Mouse (Mus musculus) heart, adult 18-20 months (tissue): ENCODE results near the gene Map3k7cl. TPM values are rescaled to one million over a fixed set of nuclear protein-coding genes. Genes with fewer than 3 reads are reported as not detected.

Source experiments
- DNase-seq, 2 experiments: peaks; one replicate each; pipeline ENCODE4 v3.0.0; 2021 to 2022; ENCODE audit warnings: mixed read lengths in 1 of 2
- total RNA-seq, 2 experiments: library from RNA; stranded (reverse); gene quantifications; 2 replicates each; pipeline ENCODE4 v1.2.3; 2021

Gene Map3k7cl
- total RNA-seq, 2 experiments from 2014 or later = 1.8 TPM

- no peak for DNase-seq
These were observed 34.7 kb downstream of the Map3k7cl start for GRCm38 (mm10) chr16:87587843-87588242.

GRCm38 (mm10) chr16:87594145-87594544 lies 41.0 kb downstream of the Map3k7cl start:
- peak in 1 of 2 experiments; percentile 9 for DNase-seq

- no peak for DNase-seq
These were observed 42.0 kb downstream of the Map3k7cl start for GRCm38 (mm10) chr16:87595149-87595548.

- no peak for DNase-seq
These were observed 49.8 kb downstream of the Map3k7cl start for GRCm38 (mm10) chr16:87602717-87603526.

GRCm38 (mm10) chr16:87604002-87604401 lies 50.9 kb downstream of the Map3k7cl start:
- no peak for DNase-seq

- DNase-seq = no peak
These were observed 51.8 kb downstream of the Map3k7cl start for GRCm38 (mm10) chr16:87604883-87605282.

GRCm38 (mm10) chr16:87607383-87607782 lies 54.3 kb downstream of the Map3k7cl start:
- DNase-seq = no peak

GRCm38 (mm10) chr16:87607959-87608358 lies 54.8 kb downstream of the Map3k7cl start:
- DNase-seq = no peak

GRCm38 (mm10) chr16:87610142-87610541 lies 57.0 kb downstream of the Map3k7cl start:
- no peak for DNase-seq

GRCm38 (mm10) chr16:87610556-87611295 lies 57.6 kb downstream of the Map3k7cl start:
- DNase-seq = no peak

GRCm38 (mm10) chr16:87611420-87611819 lies 58.3 kb downstream of the Map3k7cl start:
- peak; percentile 56 to 61 for DNase-seq

- DNase-seq = no peak
These were observed 59.2 kb downstream of the Map3k7cl start for GRCm38 (mm10) chr16:87612218-87612838.

- no peak for DNase-seq
These were observed 64.2 kb downstream of the Map3k7cl start for GRCm38 (mm10) chr16:87617377-87617776.

GRCm38 (mm10) chr16:87621246-87621645 lies 68.1 kb downstream of the Map3k7cl start:
- no peak for DNase-seq

- no peak for DNase-seq
These were observed 70.8 kb downstream of the Map3k7cl start for GRCm38 (mm10) chr16:87623881-87624280.

GRCm38 (mm10) chr16:87624937-87625336 lies 71.8 kb downstream of the Map3k7cl start:
- DNase-seq = no peak

GRCm38 (mm10) chr16:87625341-87625740 lies 72.2 kb downstream of the Map3k7cl start:
- DNase-seq = peak in 1 of 2 experiments; percentile 77

- no peak for DNase-seq
These were observed 72.7 kb downstream of the Map3k7cl start for GRCm38 (mm10) chr16:87625816-87626215.

GRCm38 (mm10) chr16:87626696-87627095 lies 73.6 kb downstream of the Map3k7cl start:
- DNase-seq = no peak

- no peak for DNase-seq
These were observed 81.6 kb downstream of the Map3k7cl start for GRCm38 (mm10) chr16:87634709-87635108.

- no peak for DNase-seq
These were observed 82.2 kb downstream of the Map3k7cl start for GRCm38 (mm10) chr16:87635213-87635755.

GRCm38 (mm10) chr16:87635841-87636240 lies 82.7 kb downstream of the Map3k7cl start:
- DNase-seq = peak; percentile 46 to 54

- peak in 1 of 2 experiments; percentile 38 for DNase-seq
These were observed 85.0 kb downstream of the Map3k7cl start for GRCm38 (mm10) chr16:87638098-87638497.
